Mouse (Mus musculus) liver, adult 2 months (tissue): ENCODE measurements around the gene Serpina3j. TPM values are rescaled to one million over a fixed set of nuclear protein-coding genes. Genes with fewer than 3 reads are reported as not detected.
"Not testable (repeated sequence)": the region's sequence is repeated elsewhere in the genome, so short reads cannot be mapped to it uniquely, and the experiment has no call there.

ENCODE experiments used
- DNase-seq: peaks from one replicate; pipeline ENCODE4 v3.0.0-alpha.2; 2011; ENCODE audit warnings: low read depth, low spot score; ENCODE audit errors: extremely low read depth
- H3K27ac ChIP-seq: fragments of 200-500 bp; replicated peaks from 2 replicates; pipeline ENCODE4 v1.5.1; 2012; ENCODE audit warnings: low read depth, mild to moderate bottlenecking, control low read depth, inconsistent platforms, low read length; ENCODE audit not compliant: insufficient read depth
- H3K27me3 ChIP-seq: fragments of 200-500 bp; 2 replicates; pipeline ENCODE4 v1.6.1; 2012; ENCODE audit warnings: mild to moderate bottlenecking, moderate library complexity, low read length, inconsistent platforms; ENCODE audit not compliant: control insufficient read depth, insufficient read depth
- H3K36me3 ChIP-seq: fragments of 200-500 bp; 2 replicates; pipeline ENCODE4 v1.6.1; 2012; ENCODE audit warnings: low read length, inconsistent platforms; ENCODE audit not compliant: control insufficient read depth, insufficient read depth
- H3K4me1 ChIP-seq: fragments of 200-500 bp; 2 replicates; pipeline ENCODE4 v1.6.1; 2011; ENCODE audit warnings: low read length; ENCODE audit not compliant: control insufficient read depth, insufficient read depth
- H3K4me3 ChIP-seq: fragments of 200-500 bp; 2 replicates; pipeline ENCODE4 v1.5.1; 2011; ENCODE audit warnings: low read depth, mild to moderate bottlenecking, control low read depth, low read length, moderate library complexity; ENCODE audit not compliant: insufficient read depth
- H3K79me2 ChIP-seq: fragments of 200-500 bp; 2 replicates; pipeline ENCODE4 v1.6.1; 2012; ENCODE audit warnings: inconsistent platforms, mild to moderate bottlenecking, low read length, moderate library complexity; ENCODE audit not compliant: control insufficient read depth, insufficient read depth
- H3K9ac ChIP-seq: fragments of 200-500 bp; 2 replicates; pipeline ENCODE4 v1.6.1; 2012; ENCODE audit warnings: low read depth, mild to moderate bottlenecking, control low read depth, inconsistent platforms, low read length
- CTCF ChIP-seq: fragments of 200-500 bp; IDR thresholded peaks from 2 replicates; pipeline ENCODE4 v1.5.1; 2011; ENCODE audit warnings: low read depth, low read length, control low read depth
- POLR2A ChIP-seq: fragments of 200-500 bp; IDR thresholded peaks from 2 replicates; pipeline ENCODE4 v1.6.1; 2011; ENCODE audit warnings: low read length, control low read depth; ENCODE audit not compliant: insufficient read depth; ENCODE audit errors: extremely low read depth
- WGBS: fragments of 180-500 bp; shearing (Covaris S2); methylation state at CpG from one replicate; pipeline ENCODE4 v1.1.7; 2018; 5-methylcytosine and 5-hydroxymethylcytosine counted together
- polyA plus RNA-seq: library from polyadenylated mRNA; depleted of rRNA; stranded (reverse); fragments of >200 nt; gene quantifications from 2 replicates; pipeline ENCODE4 v1.2.3, GENCODE M21; 2012; rRNA removed
- total RNA-seq: library from RNA; depleted of rRNA; stranded (reverse); fragments of >200 nt; gene quantifications from 2 replicates; pipeline ENCODE4 v1.2.3, GENCODE M21; 2014; rRNA removed

The Serpina3j gene
- total and polyA plus RNA-seq, 2 experiments: not detected

- H3K27me3 ChIP-seq, H3K4me1 ChIP-seq, H3K4me3 ChIP-seq, H3K9ac ChIP-seq, H3K27ac ChIP-seq, H3K79me2 ChIP-seq, H3K36me3 ChIP-seq: not testable (repeated sequence)
- peak; percentile 63 for DNase-seq
- peak; percentile 72 for TF ChIP-seq CTCF
- 14% methylated on average over 3 of the region's 3 CpGs for WGBS
Observed at GRCm38 (mm10) chr12:104351812-104352211, 37.5 kb downstream of the Serpina3j start.

GRCm38 (mm10) chr12:104356006-104356405, 41.7 kb downstream of the Serpina3j start:
- H3K4me1 ChIP-seq: no peaks in the 10 kb centered on the region
- no peaks in the 10 kb centered on the region for H3K36me3 ChIP-seq
- no peaks in the 10 kb centered on the region for H3K27me3 ChIP-seq
- no peak overlapping the region for H3K4me3 ChIP-seq
- H3K9ac ChIP-seq: no peak overlapping the region
- DNase-seq: no peak
- 91% methylated on average over 3 of the region's 3 CpGs for WGBS
- no peak overlapping the region for H3K27ac ChIP-seq
- no peak for TF ChIP-seq POLR2A
- TF ChIP-seq CTCF: no peak
- H3K79me2 ChIP-seq: no peaks in the 10 kb centered on the region

- no peaks in the 10 kb centered on the region; the same call in 1 of the 2 replicates for H3K4me1 ChIP-seq
- H3K79me2 ChIP-seq: no peaks in the 10 kb centered on the region
- TF ChIP-seq POLR2A: no peak
- no peak for TF ChIP-seq CTCF
- no peaks in the 10 kb centered on the region for H3K36me3 ChIP-seq
- WGBS: 89% methylated on average over 3 of the region's 3 CpGs
- no peak overlapping the region for H3K4me3 ChIP-seq
- H3K27ac ChIP-seq: no peak overlapping the region
- no peak for DNase-seq
- H3K27me3 ChIP-seq: no peaks in the 10 kb centered on the region
- no peak overlapping the region for H3K9ac ChIP-seq
Observed at GRCm38 (mm10) chr12:104369986-104370385, 55.6 kb downstream of the Serpina3j start.

Other genes starting within 250 kb of the Serpina3j start
- gene Serpina5, start 213.4 kb upstream of the Serpina3j start, total RNA-seq: not detected in 2 replicates
- 0.04 TPM in 1 of 2 replicates, not detected in the other for gene Serpina5, start 213.4 kb upstream of the Serpina3j start, polyA plus RNA-seq
- gene Serpina3a, start 201.8 kb upstream of the Serpina3j start, total RNA-seq: not detected in 2 replicates
- not detected in 2 replicates for gene Serpina3a, start 201.8 kb upstream of the Serpina3j start, polyA plus RNA-seq
- gene Serpina3b, start 186.6 kb upstream of the Serpina3j start, total RNA-seq: 0.09 TPM in 1 of 2 replicates, not detected in the other
- not detected in 2 replicates for gene Serpina3b, start 186.6 kb upstream of the Serpina3j start, polyA plus RNA-seq
- gene Serpina3c, start 160.7 kb upstream of the Serpina3j start, total RNA-seq: 0.20 TPM in 1 of 2 replicates, not detected in the other
- not detected in 2 replicates for gene Serpina3c, start 160.7 kb upstream of the Serpina3j start, polyA plus RNA-seq
- gene Serpina3f, start 100.0 kb upstream of the Serpina3j start, total RNA-seq: 2.9 TPM in 2 replicates
- gene Serpina3f, start 100.0 kb upstream of the Serpina3j start, polyA plus RNA-seq: 0.67 and 2.2 TPM in 2 replicates
- gene Serpina3g, start 78.3 kb upstream of the Serpina3j start, total RNA-seq: 19.1 and 20.7 TPM in 2 replicates
- 3.8 and 9.7 TPM in 2 replicates for gene Serpina3g, start 78.3 kb upstream of the Serpina3j start, polyA plus RNA-seq
- gene Serpina3i, start 51.4 kb upstream of the Serpina3j start, total RNA-seq: 0.20 and 0.46 TPM in 2 replicates
- 0.04 TPM in 1 of 2 replicates, not detected in the other for gene Serpina3i, start 51.4 kb upstream of the Serpina3j start, polyA plus RNA-seq
- gene Serpina3k, start 23.9 kb downstream of the Serpina3j start, total RNA-seq: 10,536 and 14,457 TPM in 2 replicates
- 2,986 and 3,416 TPM in 2 replicates for gene Serpina3k, start 23.9 kb downstream of the Serpina3j start, polyA plus RNA-seq
- gene Serpina3m, start 23.9 kb downstream of the Serpina3j start, total RNA-seq: 623 and 783 TPM in 2 replicates
- 260 and 302 TPM in 2 replicates for gene Serpina3m, start 23.9 kb downstream of the Serpina3j start, polyA plus RNA-seq
- gene Serpina3n, start 92.2 kb downstream of the Serpina3j start, total RNA-seq: 169 and 210 TPM in 2 replicates
- gene Serpina3n, start 92.2 kb downstream of the Serpina3j start, polyA plus RNA-seq: 377 and 464 TPM in 2 replicates
- gene Gsc, start 158.8 kb downstream of the Serpina3j start, total RNA-seq: not detected in 2 replicates
- gene Gsc, start 158.8 kb downstream of the Serpina3j start, polyA plus RNA-seq: not detected in 2 replicates